Mouse (Mus musculus): ENCODE measurements around the gene Orm2. TPM values are rescaled to one million over a fixed set of nuclear protein-coding genes. Genes with fewer than 3 reads are reported as not detected.

The Orm2 gene
- polyA plus RNA-seq, 1 experiment from 2014 or later, result not detected

DNA sequence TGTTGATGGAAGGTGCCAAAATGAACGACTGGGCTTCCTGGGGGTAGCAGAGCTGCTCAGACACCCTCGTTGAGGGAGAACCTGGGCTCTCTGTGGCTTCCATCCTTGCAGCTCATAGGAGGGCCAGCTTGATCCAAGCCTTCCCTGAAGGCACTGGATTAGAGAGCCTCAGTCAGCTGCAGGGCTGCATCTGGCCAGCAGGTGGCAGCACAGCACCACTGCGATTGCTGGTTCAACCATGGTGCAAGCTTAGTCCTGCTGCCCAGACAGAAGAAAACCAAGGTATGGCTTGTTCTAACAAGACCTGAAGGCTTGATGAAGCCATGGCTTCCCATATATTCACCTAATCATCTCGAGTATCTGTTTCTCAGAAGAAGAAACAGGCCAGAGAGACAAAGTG is 6.3 kb downstream of the Orm2 start:
- no peaks in the 10 kb centered on the region for H3K27me3 ChIP-seq (ENCODE audit: control insufficient read depth, insufficient read depth, low read length)
- no peak overlapping the region for H3K27ac ChIP-seq (ENCODE audit: low read depth, low read length)
- no peak overlapping the region for H3K9ac ChIP-seq (ENCODE audit: low read depth, low read length)
- no peak overlapping the region for H3K4me3 ChIP-seq (ENCODE audit: low read depth, low read length)
- H3K9me3 ChIP-seq (replicated peaks; ENCODE audit: control insufficient read depth, low read length), result no peaks in the 10 kb centered on the region
- 0 out of 2 replicates have a peak, but pooled peaks cover 2% of the 10 kb centered on the region for H3K36me3 ChIP-seq (ENCODE audit: control insufficient read depth, insufficient read depth, low read length)
- no peaks in the 10 kb centered on the region for H3K4me1 ChIP-seq (ENCODE audit: control insufficient read depth, insufficient read depth, low read length)
- 12% methylated on average over 4 of the region's 4 CpGs for WGBS (ENCODE audit: insufficient replicate concordance)
- ATAC-seq (replicated peaks; ENCODE audit: insufficient number of reproducible peaks, low FRiP score, low TSS enrichment), result no peak; the same call in 1 of the 2 replicates
- no peak overlapping the region for H3K4me2 ChIP-seq

DNA sequence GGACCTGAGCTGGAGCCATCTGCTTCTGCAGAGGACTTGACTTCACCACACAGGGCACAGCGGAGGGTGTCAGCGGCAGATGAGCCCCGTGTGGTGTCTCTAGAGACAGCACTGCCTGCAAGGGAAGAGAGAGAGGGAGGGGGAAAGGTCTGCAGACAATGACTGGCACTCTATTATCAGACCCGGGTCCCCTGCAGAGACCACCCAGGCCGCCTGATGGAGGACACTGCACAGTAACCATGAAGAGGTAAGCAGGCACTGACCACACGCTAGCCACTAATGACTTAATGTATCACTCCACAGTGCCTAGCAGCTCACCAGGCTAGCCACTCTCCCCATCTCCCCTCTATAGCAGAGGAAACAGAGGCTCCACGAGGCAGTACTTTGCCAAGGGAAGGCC is 8.6 kb downstream of the Orm2 start:
- no peak for ATAC-seq (replicated peaks; ENCODE audit: insufficient number of reproducible peaks, low FRiP score, low TSS enrichment)
- Histone ChIP-seq H3K9ac (ENCODE audit: low read depth, low read length) (no peak overlapping the region), H3K9me3 (replicated peaks; ENCODE audit: control insufficient read depth, low read length) (no peaks in the 10 kb centered on the region), H3K4me3 (ENCODE audit: low read depth, low read length) (no peak overlapping the region), H3K27me3 (ENCODE audit: control insufficient read depth, insufficient read depth, low read length) (no peaks in the 10 kb centered on the region), H3K27ac (ENCODE audit: low read depth, low read length) (no peak overlapping the region), H3K4me1 (ENCODE audit: control insufficient read depth, insufficient read depth, low read length) (no peaks in the 10 kb centered on the region), H3K4me2 (no peak overlapping the region), H3K36me3 (ENCODE audit: control insufficient read depth, insufficient read depth, low read length) (peaks cover 2% of the 10 kb centered on the region; the same call in 1 of the 2 replicates)
- WGBS (ENCODE audit: insufficient replicate concordance), result 40% methylated on average over 7 of the region's 7 CpGs

DNA sequence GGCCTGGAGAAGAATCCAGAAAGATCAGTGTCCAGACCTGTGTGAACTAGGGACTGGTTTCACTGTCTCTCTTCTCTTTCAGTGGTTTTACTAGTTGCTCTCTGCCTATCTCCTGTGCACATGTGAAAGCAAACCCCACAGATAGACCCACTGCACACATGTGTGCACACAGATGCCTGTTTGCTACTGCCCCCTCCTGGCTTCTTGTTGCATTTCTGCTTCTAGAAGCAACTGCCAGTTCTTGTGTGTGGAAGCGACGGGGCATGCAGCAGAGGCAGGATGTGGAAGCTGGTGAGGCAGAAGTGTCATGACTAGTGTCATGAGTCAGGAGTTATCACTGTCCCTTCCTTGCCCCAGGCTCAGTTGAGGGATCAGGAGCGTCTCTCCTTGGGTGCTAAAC is 9.6 kb downstream of the Orm2 start:
- Histone ChIP-seq H3K27me3 (ENCODE audit: control insufficient read depth, insufficient read depth, low read length) (no peaks in the 10 kb centered on the region), H3K9me3 (replicated peaks; ENCODE audit: control insufficient read depth, low read length) (no peaks in the 10 kb centered on the region), H3K4me1 (ENCODE audit: control insufficient read depth, insufficient read depth, low read length) (no peaks in the 10 kb centered on the region), H3K36me3 (ENCODE audit: control insufficient read depth, insufficient read depth, low read length) (peaks cover 2% of the 10 kb centered on the region; the same call in 1 of the 2 replicates), H3K4me2 (no peak overlapping the region), H3K4me3 (ENCODE audit: low read depth, low read length) (no peak overlapping the region), H3K9ac (ENCODE audit: low read depth, low read length) (no peak overlapping the region), H3K27ac (ENCODE audit: low read depth, low read length) (no peak overlapping the region)
- ATAC-seq (replicated peaks; ENCODE audit: insufficient number of reproducible peaks, low FRiP score, low TSS enrichment), result no peak
- 49% methylated on average over 3 of the region's 3 CpGs for WGBS (ENCODE audit: insufficient replicate concordance)

DNA sequence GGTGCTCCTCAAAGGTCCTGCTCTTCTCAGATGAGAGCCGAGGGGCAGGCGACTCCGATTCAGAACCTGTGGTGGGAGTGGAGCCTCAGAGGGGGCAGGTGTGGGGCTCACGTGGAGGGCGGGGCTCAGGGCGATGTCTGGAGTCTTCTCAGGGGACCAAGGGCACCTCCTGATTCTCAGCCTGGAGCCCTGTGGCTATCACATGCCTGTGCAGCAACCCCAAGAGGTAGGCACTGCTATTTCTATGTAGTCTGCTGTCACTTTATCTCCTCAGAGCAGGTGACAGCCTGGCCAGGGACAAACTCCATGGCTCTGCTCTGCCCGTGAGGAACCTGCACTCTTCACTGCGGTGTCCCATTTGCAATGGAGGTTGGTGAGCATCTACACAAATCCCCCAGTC is 11.2 kb downstream of the Orm2 start:
- WGBS (ENCODE audit: insufficient replicate concordance), result 88% methylated on average over 8 of the region's 8 CpGs
- Histone ChIP-seq H3K36me3 (ENCODE audit: control insufficient read depth, insufficient read depth, low read length) (no peaks in the 10 kb centered on the region; the same call in 1 of the 2 replicates), H3K27ac (ENCODE audit: low read depth, low read length) (no peak overlapping the region), H3K4me2 (no peak overlapping the region), H3K4me1 (ENCODE audit: control insufficient read depth, insufficient read depth, low read length) (no peaks in the 10 kb centered on the region), H3K27me3 (ENCODE audit: control insufficient read depth, insufficient read depth, low read length) (no peaks in the 10 kb centered on the region), H3K4me3 (ENCODE audit: low read depth, low read length) (no peak overlapping the region), H3K9ac (ENCODE audit: low read depth, low read length) (no peak overlapping the region), H3K9me3 (replicated peaks; ENCODE audit: control insufficient read depth, low read length) (no peaks in the 10 kb centered on the region)
- ATAC-seq (replicated peaks; ENCODE audit: insufficient number of reproducible peaks, low FRiP score, low TSS enrichment), result no peak

DNA sequence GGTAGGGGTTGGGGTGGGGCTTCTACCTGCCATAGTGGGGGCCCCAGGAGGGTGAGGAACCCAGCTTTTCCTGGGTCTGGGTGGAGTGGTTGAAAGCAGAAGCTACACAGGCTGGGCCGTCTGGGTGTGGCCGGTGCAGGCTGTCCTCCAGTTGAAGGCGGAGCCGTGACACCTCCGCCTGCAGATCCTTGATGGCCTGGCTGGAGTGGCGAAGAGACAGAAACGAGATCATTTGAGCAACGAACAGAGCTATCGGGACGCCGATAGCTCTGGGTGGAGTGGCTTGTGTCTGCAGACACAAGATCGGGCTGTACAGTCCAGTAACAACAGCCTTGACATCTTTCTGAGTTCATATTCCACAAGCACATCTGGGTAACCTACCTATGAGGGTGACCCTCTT is 12.1 kb downstream of the Orm2 start:
- Histone ChIP-seq H3K27ac (ENCODE audit: low read depth, low read length) (no peak overlapping the region), H3K4me3 (ENCODE audit: low read depth, low read length) (no peak overlapping the region), H3K9me3 (replicated peaks; ENCODE audit: control insufficient read depth, low read length) (no peaks in the 10 kb centered on the region), H3K36me3 (ENCODE audit: control insufficient read depth, insufficient read depth, low read length) (peaks cover 3% of the 10 kb centered on the region), H3K9ac (ENCODE audit: low read depth, low read length) (no peak overlapping the region), H3K4me1 (ENCODE audit: control insufficient read depth, insufficient read depth, low read length) (no peaks in the 10 kb centered on the region), H3K27me3 (ENCODE audit: control insufficient read depth, insufficient read depth, low read length) (no peaks in the 10 kb centered on the region), H3K4me2 (no peak overlapping the region)
- no peak; the same call in 1 of the 2 replicates for ATAC-seq (replicated peaks; ENCODE audit: insufficient number of reproducible peaks, low FRiP score, low TSS enrichment)
- 70% methylated on average over 12 of the region's 12 CpGs for WGBS (ENCODE audit: insufficient replicate concordance)

DNA sequence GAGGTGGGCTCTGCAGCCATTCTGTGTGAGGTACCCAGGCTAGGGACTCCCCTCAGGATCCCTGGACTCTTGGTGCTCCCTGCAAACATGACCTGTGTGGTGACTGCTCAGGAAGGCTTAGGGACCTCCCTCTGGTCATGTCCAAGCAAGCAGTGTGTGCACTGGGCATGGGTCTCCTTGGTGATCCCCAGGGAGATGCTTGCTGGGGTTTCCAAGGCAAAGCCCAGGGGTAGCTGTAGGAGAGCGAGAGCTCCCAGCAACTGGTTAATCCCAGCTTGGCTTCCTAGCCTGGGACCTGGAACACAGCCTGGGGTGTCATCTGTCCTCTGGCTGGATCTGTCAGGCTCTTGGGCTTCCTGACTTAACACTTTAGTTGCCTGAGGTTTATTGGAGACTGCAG is 13.1 kb downstream of the Orm2 start:
- Histone ChIP-seq H3K9me3 (replicated peaks; ENCODE audit: control insufficient read depth, low read length) (no peaks in the 10 kb centered on the region), H3K4me3 (ENCODE audit: low read depth, low read length) (no peak overlapping the region), H3K27ac (ENCODE audit: low read depth, low read length) (no peak overlapping the region), H3K9ac (ENCODE audit: low read depth, low read length) (no peak overlapping the region), H3K4me1 (ENCODE audit: control insufficient read depth, insufficient read depth, low read length) (no peaks in the 10 kb centered on the region), H3K4me2 (no peak overlapping the region), H3K36me3 (ENCODE audit: control insufficient read depth, insufficient read depth, low read length) (peaks cover 6% of the 10 kb centered on the region), H3K27me3 (ENCODE audit: control insufficient read depth, insufficient read depth, low read length) (no peaks in the 10 kb centered on the region)
- 84% methylated on average over 1 of the region's 1 CpGs for WGBS (ENCODE audit: insufficient replicate concordance)
- no peak for ATAC-seq (replicated peaks; ENCODE audit: insufficient number of reproducible peaks, low FRiP score, low TSS enrichment)

DNA sequence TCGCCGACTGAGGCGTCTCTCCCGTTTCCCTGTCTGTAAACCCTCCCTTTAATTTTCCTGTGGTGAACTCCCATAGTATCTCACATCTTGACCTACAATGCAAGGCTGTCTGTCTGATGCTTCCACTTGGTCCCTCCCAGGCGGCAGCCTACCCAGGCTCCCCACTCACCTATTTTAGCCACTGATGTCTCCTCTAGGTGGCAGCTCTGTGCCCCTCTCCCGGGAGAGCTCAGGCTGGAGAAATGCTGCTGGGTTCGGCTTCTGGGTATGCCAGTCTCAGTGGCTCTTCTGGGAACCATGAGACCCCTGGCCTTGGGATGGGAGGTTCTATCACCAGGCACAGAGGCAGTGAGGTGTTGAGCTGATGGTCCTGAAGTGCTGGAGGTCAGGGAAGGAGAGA is 15.2 kb downstream of the Orm2 start:
- Histone ChIP-seq H3K4me1 (ENCODE audit: control insufficient read depth, insufficient read depth, low read length) (no peaks in the 10 kb centered on the region), H3K36me3 (ENCODE audit: control insufficient read depth, insufficient read depth, low read length) (peaks cover 8% of the 10 kb centered on the region), H3K9me3 (replicated peaks; ENCODE audit: control insufficient read depth, low read length) (no peaks in the 10 kb centered on the region), H3K27me3 (ENCODE audit: control insufficient read depth, insufficient read depth, low read length) (no peaks in the 10 kb centered on the region), H3K27ac (ENCODE audit: low read depth, low read length) (no peak overlapping the region), H3K4me3 (ENCODE audit: low read depth, low read length) (no peak overlapping the region), H3K4me2 (no peak overlapping the region), H3K9ac (ENCODE audit: low read depth, low read length) (no peak overlapping the region)
- ATAC-seq (replicated peaks; ENCODE audit: insufficient number of reproducible peaks, low FRiP score, low TSS enrichment), result no peak
- 67% methylated on average over 7 of the region's 7 CpGs for WGBS (ENCODE audit: insufficient replicate concordance)

DNA sequence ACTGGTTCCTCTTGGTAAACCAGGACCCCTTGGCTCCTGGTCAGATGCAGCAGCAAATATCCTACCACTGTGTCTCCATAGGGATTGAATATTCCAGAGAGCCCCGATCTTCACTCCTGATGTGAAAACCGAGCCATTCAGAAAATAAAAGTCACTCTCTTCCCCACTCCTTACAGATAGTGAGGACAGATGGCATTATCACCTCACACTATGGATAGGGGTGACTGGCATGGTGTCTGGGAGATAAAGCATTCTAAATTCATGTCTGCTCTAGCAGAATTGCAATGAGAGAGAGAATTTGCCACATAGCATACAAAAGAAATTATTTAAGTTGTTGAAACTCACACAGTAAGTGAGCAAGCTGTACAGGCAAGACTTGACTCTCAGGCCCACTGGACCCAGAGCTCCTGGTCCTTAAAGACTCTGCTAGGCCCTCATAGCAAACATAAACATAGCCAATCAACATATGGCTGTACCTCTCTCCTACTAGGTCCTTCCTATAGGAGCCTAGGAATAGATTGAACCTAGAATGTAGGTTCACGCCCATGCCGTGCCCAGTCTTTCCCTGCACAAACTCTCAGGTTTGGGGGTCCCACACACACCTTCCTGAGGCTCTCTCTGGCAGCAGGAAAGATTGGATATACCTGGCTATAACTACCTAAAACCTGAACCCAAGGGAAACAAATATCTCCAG is 20.6 kb downstream of the Orm2 start:
- peaks cover 8% of the 10 kb centered on the region for H3K36me3 ChIP-seq (ENCODE audit: control insufficient read depth, insufficient read depth, low read length)
- no peak overlapping the region for H3K4me2 ChIP-seq

DNA sequence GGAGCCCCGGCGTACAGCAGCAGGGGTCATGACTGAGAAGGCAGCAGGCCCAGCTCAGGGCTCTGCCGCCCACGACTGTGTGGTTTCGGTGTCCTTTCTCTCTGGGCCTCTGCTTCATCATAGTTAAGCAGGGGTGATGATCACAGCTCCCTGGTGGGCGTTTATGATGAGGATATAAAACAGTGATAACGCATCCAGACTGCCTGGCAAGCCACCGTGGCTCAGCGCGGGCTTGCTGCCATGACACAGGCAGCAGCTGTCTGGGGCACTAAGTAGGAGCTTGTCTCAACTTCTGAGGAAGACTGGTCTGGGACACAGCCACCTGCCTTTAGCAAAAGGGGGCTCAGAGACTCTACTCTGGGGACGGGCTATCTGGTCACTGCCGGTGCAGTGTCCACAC is 21.2 kb downstream of the Orm2 start:
- H3K36me3 ChIP-seq (ENCODE audit: control insufficient read depth, insufficient read depth, low read length), result peaks cover 8% of the 10 kb centered on the region
- WGBS (ENCODE audit: insufficient replicate concordance), result 78% methylated on average over 12 of the region's 12 CpGs
- no peak for ATAC-seq (replicated peaks; ENCODE audit: insufficient number of reproducible peaks, low FRiP score, low TSS enrichment)

More for the DNA sequence above, 20.6 kb downstream of the Orm2 start:
- no peak overlapping the region for H3K27ac ChIP-seq (ENCODE audit: low read depth, low read length)
- no peaks in the 10 kb centered on the region for H3K4me1 ChIP-seq (ENCODE audit: control insufficient read depth, insufficient read depth, low read length)
- H3K27me3 ChIP-seq (ENCODE audit: control insufficient read depth, insufficient read depth, low read length), result no peaks in the 10 kb centered on the region
- no peaks in the 10 kb centered on the region for H3K9me3 ChIP-seq (replicated peaks; ENCODE audit: control insufficient read depth, low read length)
- H3K9ac ChIP-seq (ENCODE audit: low read depth, low read length), result no peak overlapping the region
- no peak for ATAC-seq (replicated peaks; ENCODE audit: insufficient number of reproducible peaks, low FRiP score, low TSS enrichment)
- WGBS (ENCODE audit: insufficient replicate concordance), result 74% methylated on average over 4 of the region's 4 CpGs
- no peak overlapping the region for H3K4me3 ChIP-seq (ENCODE audit: low read depth, low read length)

More for the DNA sequence above, 21.2 kb downstream of the Orm2 start:
- Histone ChIP-seq H3K4me1 (ENCODE audit: control insufficient read depth, insufficient read depth, low read length) (no peaks in the 10 kb centered on the region), H3K9ac (ENCODE audit: low read depth, low read length) (no peak overlapping the region), H3K4me2 (no peak overlapping the region), H3K4me3 (ENCODE audit: low read depth, low read length) (no peak overlapping the region), H3K27ac (ENCODE audit: low read depth, low read length) (no peak overlapping the region), H3K27me3 (ENCODE audit: control insufficient read depth, insufficient read depth, low read length) (no peaks in the 10 kb centered on the region), H3K9me3 (replicated peaks; ENCODE audit: control insufficient read depth, low read length) (no peaks in the 10 kb centered on the region)

Data from heart, embryonic 11.5 days (tissue).